Comparison of ENCODE assay signal across 7 mouse cellular contexts in genomic region chr6:120463884-120464283, GRCm38 (mm10). TPM values are rescaled to one million over a fixed set of nuclear protein-coding genes. Genes with fewer than 3 reads are reported as not detected.
DNase-seq lines count a peak whose midpoint lies in the region; ATAC-seq lines count a peak whose summit lies in the region.

No protein-coding gene starts in this region.

- peak; percentile 30 for ATAC-seq in forebrain, embryonic 15.5 days (replicated peaks)
- peak; percentile 32; the same call in 1 of the 2 replicates for ATAC-seq in kidney, embryonic 14.5 days (ENCODE audit: low FRiP score, low TSS enrichment)
- ATAC-seq in stomach, embryonic 15.5 days (ENCODE audit: insufficient read depth, low FRiP score, low read depth), result no peak

- peak overlapping the region; percentile 55 for H3K4me3 ChIP-seq in forebrain, embryonic 15.5 days
- peak overlapping the region; percentile 52 for H3K4me3 ChIP-seq in kidney, embryonic 14.5 days (ENCODE audit: low read length)
- H3K4me3 ChIP-seq in stomach, embryonic 15.5 days (replicated peaks), result peak overlapping the region; percentile 71

- H3K36me3 ChIP-seq in forebrain, embryonic 15.5 days, result no peaks in the 10 kb centered on the region
- H3K36me3 ChIP-seq in kidney, embryonic 14.5 days (ENCODE audit: control insufficient read depth, insufficient read depth, low read length), result no peaks in the 10 kb centered on the region
- no peaks in the 10 kb centered on the region for H3K36me3 ChIP-seq in stomach, embryonic 15.5 days

- H3K9ac ChIP-seq in forebrain, embryonic 15.5 days (replicated peaks), result peak overlapping the region; percentile 41; the same call in 1 of the 2 replicates
- H3K9ac ChIP-seq in kidney, embryonic 14.5 days (ENCODE audit: low read depth, low read length), result peak overlapping the region; percentile 15
- 0 out of 2 replicates have a peak overlapping the region, but pooled peaks have one; percentile 23 for H3K9ac ChIP-seq in stomach, embryonic 15.5 days

- H3K4me1 ChIP-seq in forebrain, embryonic 15.5 days, result peaks cover 18% of the 10 kb centered on the region
- H3K4me1 ChIP-seq in kidney, embryonic 14.5 days (ENCODE audit: control insufficient read depth, insufficient read depth, low read length), result peaks cover 5% of the 10 kb centered on the region; the same call in 1 of the 2 replicates
- H3K4me1 ChIP-seq in stomach, embryonic 15.5 days, result peaks cover 11% of the 10 kb centered on the region

- H3K4me2 ChIP-seq in forebrain, embryonic 15.5 days (replicated peaks), result peak overlapping the region; percentile 57
- peak overlapping the region; percentile 78 for H3K4me2 ChIP-seq in kidney, embryonic 14.5 days (replicated peaks; ENCODE audit: low read depth, low read length)
- H3K4me2 ChIP-seq in stomach, embryonic 15.5 days, result peak overlapping the region; percentile 76

- peaks cover 33% of the 10 kb centered on the region; the same call in 1 of the 2 replicates for H3K27me3 ChIP-seq in forebrain, embryonic 15.5 days
- peaks cover 38% of the 10 kb centered on the region for H3K27me3 ChIP-seq in kidney, embryonic 14.5 days (ENCODE audit: control insufficient read depth, insufficient read depth, low read length)
- H3K27me3 ChIP-seq in stomach, embryonic 15.5 days (replicated peaks), result peaks cover 17% of the 10 kb centered on the region

- peak; percentile 84 for DNase-seq in CD4-positive, CD25-positive, alpha-beta regulatory T cell, adult 2 months (ENCODE audit: low read depth, low spot score)
- peak; percentile 49 for DNase-seq in Muller cell, postnatal 12 days (ENCODE audit: inconsistent ontology term)
- DNase-seq in lung, postnatal 4 days, result peak; percentile 45 to 54
- DNase-seq in gastrocnemius, adult 18-20 months (ENCODE audit: low spot score), result no peak

- H3K9me3 ChIP-seq in forebrain, embryonic 15.5 days, result no peaks in the 10 kb centered on the region
- H3K9me3 ChIP-seq in kidney, embryonic 14.5 days (ENCODE audit: control insufficient read depth, low read length), result no peaks in the 10 kb centered on the region
- H3K9me3 ChIP-seq in stomach, embryonic 15.5 days, result no peaks in the 10 kb centered on the region

- WGBS in forebrain, embryonic 15.5 days, result 5% methylated on average over 11 of the region's 11 CpGs
- WGBS in kidney, embryonic 14.5 days, result 6% methylated on average over 11 of the region's 11 CpGs
- WGBS in stomach, embryonic 15.5 days, result 6% methylated on average over 11 of the region's 11 CpGs

- no peak overlapping the region for H3K27ac ChIP-seq in forebrain, embryonic 15.5 days (replicated peaks)
- no peak overlapping the region for H3K27ac ChIP-seq in kidney, embryonic 14.5 days (ENCODE audit: low read depth, low read length)
- no peak overlapping the region for H3K27ac ChIP-seq in stomach, embryonic 15.5 days

RNA-seq across cellular contexts. Expression of gene Il17ra, which starts 0.8 kb away (rescaled TPM):
- polyA plus RNA-seq in forebrain, embryonic 15.5 days (2015; fragmentation: Nextera tagmentation; extraction: Ambion mirVana), result 4.1 and 5.4 TPM in 2 replicates
- 2.3 and 2.4 TPM in 2 replicates for polyA plus RNA-seq in kidney, embryonic 14.5 days (2014; fragmentation: Nextera tagmentation; extraction: Ambion mirVana)
- 7.2 and 7.5 TPM in 2 replicates for polyA plus RNA-seq in stomach, embryonic 15.5 days (2015; fragmentation: Nextera tagmentation; extraction: Ambion mirVana)
- 1 to 10 TPM; 1.3 to 1.4 TPM for total RNA-seq in gastrocnemius, adult 18-20 months (2021)

RNA-seq across cellular contexts. Expression of gene Tmem121b, which starts 29.7 kb away (rescaled TPM):
- polyA plus RNA-seq in forebrain, embryonic 15.5 days (2015; fragmentation: Nextera tagmentation; extraction: Ambion mirVana), result 3.5 and 3.6 TPM in 2 replicates
- 0.04 and 0.21 TPM in 2 replicates for polyA plus RNA-seq in kidney, embryonic 14.5 days (2014; fragmentation: Nextera tagmentation; extraction: Ambion mirVana)
- 0.12 and 0.15 TPM in 2 replicates for polyA plus RNA-seq in stomach, embryonic 15.5 days (2015; fragmentation: Nextera tagmentation; extraction: Ambion mirVana)
- total RNA-seq in gastrocnemius, adult 18-20 months (2021), result not detected
